Mouse (Mus musculus) liver, adult 2 months (tissue): ENCODE measurements around the gene Clk1.

Experiments
- CTCF ChIP-seq: fragments of 200-500 bp; IDR thresholded peaks from 2 replicates; pipeline ENCODE4 v1.5.1; 2011; ENCODE audit warnings: low read depth, low read length, control low read depth
- POLR2A ChIP-seq: fragments of 200-500 bp; IDR thresholded peaks from 2 replicates; pipeline ENCODE4 v1.6.1; 2011; ENCODE audit warnings: low read length, control low read depth; ENCODE audit not compliant: insufficient read depth; ENCODE audit errors: extremely low read depth

GRCm38 (mm10) chr1:58410198-58410588 lies 13.7 kb downstream of the Clk1 start:
- TF ChIP-seq POLR2A (no peak), CTCF (no peak)
